15 mouse cellular contexts compared by ENCODE assay signal in the genomic region with DNA sequence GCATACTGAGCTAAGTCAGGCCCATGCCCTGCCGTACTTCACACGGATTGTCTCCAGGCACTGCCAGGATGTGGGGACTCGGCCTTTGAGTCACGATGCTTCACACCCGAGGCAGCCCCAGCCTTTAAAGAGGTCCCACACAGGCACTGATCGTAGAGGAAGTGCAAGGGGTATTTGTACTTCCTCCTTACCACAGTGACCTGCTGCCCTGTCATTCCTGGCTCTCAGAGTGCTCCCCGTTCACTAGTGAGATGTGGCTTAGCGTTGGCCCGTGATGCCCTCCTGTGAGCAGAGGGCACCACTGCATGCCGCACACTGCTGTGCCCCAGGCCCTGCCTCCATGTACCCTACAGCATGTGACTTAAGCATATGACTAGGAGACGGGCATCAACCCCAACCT.
DNase-seq lines count a peak whose midpoint lies in the region; ATAC-seq and TF ChIP-seq lines count a peak whose summit lies in the region.
"Had no signal": no experiment of that assay in that cellular context is flagged by ENCODE, and none has a peak within 500 bp of the region (broad histone marks: within the 10 kb centered on the region; RNA-seq: fewer than 3 reads in every experiment).

No protein-coding gene starts in this region.

- no peak for TF ChIP-seq EP300 in liver, postnatal 0 days (IDR thresholded peaks at IDR 0.05; ENCODE audit: low read depth)

- TF ChIP-seq POLR2A in kidney, adult 2 months (IDR thresholded peaks at IDR 0.05; ENCODE audit: low read depth, low read length), result no peak

- H3K27ac ChIP-seq in kidney, adult 2 months (ENCODE audit: insufficient read depth, low read depth, low read length), result no peak overlapping the region
- H3K27ac ChIP-seq in liver, postnatal 0 days (ENCODE audit: low read depth), result no peak overlapping the region
- H3K27ac ChIP-seq: embryonic facial prominence, embryonic 13.5 days; forebrain, embryonic 13.5 days; heart, embryonic 15.5 days had no signal

- no peak overlapping the region for H3K4me3 ChIP-seq in kidney, adult 2 months (ENCODE audit: insufficient read depth, low read depth, low read length)
- no peak overlapping the region for H3K4me3 ChIP-seq in liver, postnatal 0 days (ENCODE audit: low read depth, low read length)
- H3K4me3 ChIP-seq: embryonic facial prominence, embryonic 13.5 days; forebrain, embryonic 13.5 days; heart, embryonic 15.5 days; limb, embryonic 10.5 days had no signal

- H3K36me3 ChIP-seq in kidney, adult 2 months (ENCODE audit: control insufficient read depth, insufficient read depth, low read length), result no peaks in the 10 kb centered on the region
- no peaks in the 10 kb centered on the region for H3K36me3 ChIP-seq in liver, postnatal 0 days (replicated peaks; ENCODE audit: insufficient read depth, low read length)

- no peak overlapping the region for H3K4me2 ChIP-seq in liver, postnatal 0 days (ENCODE audit: low read depth, low read length)
- H3K4me2 ChIP-seq: embryonic facial prominence, embryonic 13.5 days; forebrain, embryonic 13.5 days; heart, embryonic 15.5 days had no signal

- H3K9ac ChIP-seq in liver, postnatal 0 days (replicated peaks), result no peak overlapping the region
- H3K9ac ChIP-seq: embryonic facial prominence, embryonic 13.5 days; forebrain, embryonic 13.5 days; heart, embryonic 15.5 days had no signal

- no peak for DNase-seq in kidney, adult 2 months
- no peak for DNase-seq in kidney, adult 8-10 months
- DNase-seq in thymus, postnatal 0 days (ENCODE audit: low spot score), result peak; percentile 50
- DNase-seq in thymus, postnatal 10 days (ENCODE audit: low spot score in 2 of 2), result no peak
- peak; percentile 33 for DNase-seq in liver, postnatal 0 days
- no peak for DNase-seq in Muller cell, postnatal 12 days (ENCODE audit: inconsistent ontology term)
- no peak for DNase-seq in adrenal gland, adult 8-10 months
- DNase-seq in kidney, postnatal 10 days, result no peak
- DNase-seq: cerebellum, adult 9-11 months; gastrocnemius, postnatal 25 days; lung, postnatal 14 days had no signal

- H3K9me3 ChIP-seq in liver, postnatal 0 days (ENCODE audit: low read length), result no peaks in the 10 kb centered on the region
- H3K9me3 ChIP-seq: embryonic facial prominence, embryonic 13.5 days; forebrain, embryonic 13.5 days; heart, embryonic 15.5 days; limb, embryonic 10.5 days had no signal

- ATAC-seq in liver, postnatal 0 days, result peak; percentile 56
- ATAC-seq: forebrain, embryonic 13.5 days had no signal

- H3K27me3 ChIP-seq in kidney, adult 2 months (replicated peaks; ENCODE audit: control insufficient read depth, insufficient read depth, low read length), result no peaks in the 10 kb centered on the region
- H3K27me3 ChIP-seq in liver, postnatal 0 days (ENCODE audit: insufficient read depth, low read length), result no peaks in the 10 kb centered on the region
- H3K27me3 ChIP-seq: embryonic facial prominence, embryonic 13.5 days; forebrain, embryonic 13.5 days had no signal

- H3K4me1 ChIP-seq in kidney, adult 2 months (ENCODE audit: control insufficient read depth, insufficient read depth, low read length), result no peaks in the 10 kb centered on the region
- H3K4me1 ChIP-seq in liver, postnatal 0 days (ENCODE audit: insufficient read depth), result peaks cover 14% of the 10 kb centered on the region

- 0 out of 2 replicates have a peak, but pooled peaks have one; percentile 11 for TF ChIP-seq CTCF in kidney, adult 2 months (conservative IDR thresholded peaks at IDR 0.05; ENCODE audit: insufficient read depth, insufficient read length, low read depth, low read length)
- TF ChIP-seq CTCF in liver, postnatal 0 days (IDR thresholded peaks at IDR 0.05; ENCODE audit: low read depth), result peak; percentile 43

- WGBS in kidney, adult 2 months, result 72% methylated on average over 11 of the region's 11 CpGs
- WGBS in liver, postnatal 0 days (ENCODE audit: insufficient replicate concordance), result 36% methylated on average over 11 of the region's 11 CpGs

Comparison
In these comparisons a context has a peak if more than half of its experiments do, and no peak if none do; other contexts are left out.
1. DNase-seq: peak in thymus, postnatal 0 days (single experiment) and liver, postnatal 0 days (single experiment); none in kidney, adult 2 months (single experiment), kidney, adult 8-10 months (0 of 2), thymus, postnatal 10 days (0 of 2), Muller cell, postnatal 12 days (single experiment), adrenal gland, adult 8-10 months (single experiment) and kidney, postnatal 10 days (single experiment).